Mouse (Mus musculus): ENCODE measurements around the gene Uggt1. TPM values are rescaled to one million over a fixed set of nuclear protein-coding genes. Genes with fewer than 3 reads are reported as not detected.

Uggt1 gene
- polyA plus RNA-seq, 1 experiment from 2014 or later = 61.9 TPM

DNA sequence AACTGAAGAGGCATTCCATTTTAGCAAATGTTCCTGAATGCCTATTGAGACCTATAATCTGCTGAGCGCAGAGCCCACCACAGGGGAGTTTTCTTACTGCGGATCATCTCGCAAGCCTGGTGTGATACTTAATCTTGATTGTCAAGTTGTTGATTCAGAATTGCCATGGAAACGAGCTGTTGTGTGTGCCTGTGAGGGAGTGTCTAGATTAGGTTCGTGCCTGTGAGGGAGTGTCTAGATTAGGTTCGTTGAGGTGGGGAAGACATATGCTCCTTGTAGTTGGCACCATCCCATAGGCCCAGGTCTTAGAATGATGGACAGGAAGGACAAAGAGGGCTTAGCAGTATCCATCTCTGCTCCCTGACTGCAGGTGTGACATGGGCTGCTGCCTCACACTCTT is 153.3 kb downstream of the Uggt1 start:
- no peaks in the 10 kb centered on the region for H3K9me3 ChIP-seq (replicated peaks; ENCODE audit: control insufficient read depth, low read length)
- WGBS (ENCODE audit: insufficient replicate concordance) = 64% methylated on average over 6 of the region's 6 CpGs
- peaks cover 14% of the 10 kb centered on the region for H3K36me3 ChIP-seq (ENCODE audit: control insufficient read depth, insufficient read depth, low read length)
- H3K27ac ChIP-seq (ENCODE audit: low read depth, low read length) = 0 out of 2 replicates have a peak overlapping the region, but pooled peaks have one; percentile 50
- peak; percentile 56; the same call in 1 of the 2 replicates for ATAC-seq (replicated peaks; ENCODE audit: insufficient number of reproducible peaks, low FRiP score, low TSS enrichment)
- no peak overlapping the region for H3K9ac ChIP-seq (ENCODE audit: low read depth, low read length)
- no peaks in the 10 kb centered on the region for H3K27me3 ChIP-seq (ENCODE audit: control insufficient read depth, insufficient read depth, low read length)
- H3K4me2 ChIP-seq = no peak overlapping the region
- peaks cover 49% of the 10 kb centered on the region for H3K4me1 ChIP-seq (ENCODE audit: control insufficient read depth, insufficient read depth, low read length)
- no peak overlapping the region for H3K4me3 ChIP-seq (ENCODE audit: low read depth, low read length)

DNA sequence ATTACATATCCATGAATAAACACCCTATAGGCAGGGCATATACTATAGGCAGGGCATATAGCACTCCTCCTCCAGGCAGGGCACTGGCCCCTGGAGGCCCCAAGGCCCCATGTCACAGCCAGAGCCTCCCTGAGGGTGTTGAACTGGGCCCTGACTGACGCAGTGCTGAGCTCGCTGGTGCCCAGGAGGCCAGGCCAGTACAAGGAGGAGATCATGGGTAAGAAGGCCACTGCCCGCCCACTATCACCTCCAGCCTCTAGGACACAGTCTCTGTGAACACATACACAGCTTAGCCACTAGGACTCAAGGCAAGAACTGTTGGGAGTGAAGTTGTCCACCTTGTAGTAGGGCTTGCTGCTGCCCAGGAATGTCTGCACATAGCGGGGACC is 153.8 kb downstream of the Uggt1 start:
- peaks cover 46% of the 10 kb centered on the region for H3K4me1 ChIP-seq (ENCODE audit: control insufficient read depth, insufficient read depth, low read length)
- peaks cover 16% of the 10 kb centered on the region for H3K36me3 ChIP-seq (ENCODE audit: control insufficient read depth, insufficient read depth, low read length)
- 0 out of 2 replicates have a peak, but pooled peaks have one; percentile 28 for ATAC-seq (replicated peaks; ENCODE audit: insufficient number of reproducible peaks, low FRiP score, low TSS enrichment)
- H3K9me3 ChIP-seq (replicated peaks; ENCODE audit: control insufficient read depth, low read length) = no peaks in the 10 kb centered on the region
- 0 out of 2 replicates have a peak overlapping the region, but pooled peaks have one; percentile 50 for H3K27ac ChIP-seq (ENCODE audit: low read depth, low read length)
- no peaks in the 10 kb centered on the region for H3K27me3 ChIP-seq (ENCODE audit: control insufficient read depth, insufficient read depth, low read length)
- no peak overlapping the region for H3K4me3 ChIP-seq (ENCODE audit: low read depth, low read length)
- WGBS (ENCODE audit: insufficient replicate concordance) = 81% methylated on average over 4 of the region's 4 CpGs
- H3K4me2 ChIP-seq = no peak overlapping the region
- no peak overlapping the region for H3K9ac ChIP-seq (ENCODE audit: low read depth, low read length)

Small RNA genes within 50 kb of the gene (microRNA-seq; reads per million reads assigned to microRNA genes)
- gene Mir6897 (ENCODE audit: borderline number of aligned reads) = 2.9 reads per million, percentile 31 among the genes with 10 or more reads in this experiment

Other genes starting within 250 kb of the Uggt1 start
- gene Hs6st1, start 176.3 kb downstream of the Uggt1 start, polyA plus RNA-seq (2014; fragmentation: Nextera tagmentation; extraction: Ambion mirVana) = 10.2 and 12.6 TPM in 2 replicates
- 1.9 and 2.6 TPM in 2 replicates for gene Neurl3, start 30.0 kb upstream of the Uggt1 start, polyA plus RNA-seq (2014; fragmentation: Nextera tagmentation; extraction: Ambion mirVana)
- 5.6 and 8.1 TPM in 2 replicates for gene Arid5a, start 63.0 kb upstream of the Uggt1 start, polyA plus RNA-seq (2014; fragmentation: Nextera tagmentation; extraction: Ambion mirVana)
- 36.5 and 36.8 TPM in 2 replicates for gene Kansl3, start 124.5 kb upstream of the Uggt1 start, polyA plus RNA-seq (2014; fragmentation: Nextera tagmentation; extraction: Ambion mirVana)
- gene Fer1l5, start 127.6 kb upstream of the Uggt1 start, polyA plus RNA-seq (2014; fragmentation: Nextera tagmentation; extraction: Ambion mirVana) = 0.38 and 0.84 TPM in 2 replicates
- gene Lman2l, start 200.6 kb upstream of the Uggt1 start, polyA plus RNA-seq (2014; fragmentation: Nextera tagmentation; extraction: Ambion mirVana) = 31.3 and 31.4 TPM in 2 replicates
- 6.6 and 6.9 TPM in 2 replicates for gene Cnnm4, start 226.9 kb upstream of the Uggt1 start, polyA plus RNA-seq (2014; fragmentation: Nextera tagmentation; extraction: Ambion mirVana)